Mouse (Mus musculus) adipose tissue, adult 10 weeks (tissue): Measurements from ENCODE around the gene Fuk. TPM values are rescaled to one million over a fixed set of nuclear protein-coding genes. Genes with fewer than 3 reads are reported as not detected.

Source experiments
- polyA plus RNA-seq: library from polyadenylated mRNA; stranded (reverse); fragments of 350-450 nt; fragmentation: Illumina TruSeq; extraction: RNeasy Lipid Tissue Mini Kit (QIAGEN cat#74804); gene quantifications from one replicate; pipeline ENCODE4 v1.2.3, GENCODE M21; 2014; ENCODE audit warnings: low read depth, low replicate concordance

Fuk gene
- 9.1 TPM for polyA plus RNA-seq

GRCm38 (mm10) chr8:110901839-110902578, at the start of gene Fuk:
Fuk (minus strand) TSS chr8:110902488.

GRCm38 (mm10) chr8:110919341-110920031, 17.2 kb upstream of the Fuk start, which contains the start of gene St3gal2:
St3gal2 (plus strand) TSS chr8:110919922.

GRCm38 (mm10) chr8:110846405-110847170, 55.7 kb downstream of the Fuk start, which contains the start of the genes Cog4 and Sf3b3:
Cog4 (plus strand) TSS chr8:110846600.
Sf3b3 (minus strand) TSS chr8:110846787.

Other genes with a start within 250 kb of the Fuk start
- gene Mtss1l, start 181.0 kb downstream of the Fuk start, polyA plus RNA-seq, result 23.5 TPM
- 39.2 TPM for gene Il34, start 96.6 kb downstream of the Fuk start, polyA plus RNA-seq
- 62.1 TPM for gene Cog4, start 55.9 kb downstream of the Fuk start, polyA plus RNA-seq
- 38.6 TPM for gene Sf3b3, start 55.7 kb downstream of the Fuk start, polyA plus RNA-seq
- 112 TPM for gene St3gal2, start 17.4 kb upstream of the Fuk start, polyA plus RNA-seq
- gene Ddx19a, start 95.3 kb upstream of the Fuk start, polyA plus RNA-seq, result 38.7 TPM
- gene Ddx19b, start 129.3 kb upstream of the Fuk start, polyA plus RNA-seq, result 12.1 TPM
- 35.5 TPM for gene Aars, start 130.7 kb upstream of the Fuk start, polyA plus RNA-seq
- 0.63 TPM for gene Exosc6, start 153.9 kb upstream of the Fuk start, polyA plus RNA-seq
- gene Clec18a, start 189.9 kb upstream of the Fuk start, polyA plus RNA-seq, result 23.4 TPM
- 14.6 TPM for gene Pdpr, start 192.1 kb upstream of the Fuk start, polyA plus RNA-seq